Mouse (Mus musculus) forebrain, embryonic 16.5 days (tissue): Measurements from ENCODE around the gene Dmrt1. TPM values are rescaled to one million over a fixed set of nuclear protein-coding genes. Genes with fewer than 3 reads are reported as not detected.
A peak's percentile ranks its signal among the peaks of the same experiment; 100 is the strongest.

Experiments
- ATAC-seq: fragments of 200-750 bp; cut with Nextera tagmentation; 2 replicates; pipeline ENCODE4 v1.8.0; 2017; ENCODE audit warnings: mild to moderate bottlenecking, moderate library complexity
- H3K27ac ChIP-seq: fragments of 300-500 bp; sonication (generic); 2 replicates; pipeline ENCODE4 v1.5.1; 2014; ENCODE audit warnings: low read length, control low read depth
- H3K27me3 ChIP-seq: fragments of 300-500 bp; sonication (generic); replicated peaks from 2 replicates; pipeline ENCODE4 v1.6.1; 2014; ENCODE audit warnings: low read length; ENCODE audit not compliant: control insufficient read depth, insufficient read depth
- H3K36me3 ChIP-seq: fragments of 300-500 bp; sonication (generic); 2 replicates; pipeline ENCODE4 v1.6.1; 2014; ENCODE audit not compliant: control insufficient read depth, insufficient read depth
- H3K4me1 ChIP-seq: fragments of 300-500 bp; sonication (generic); replicated peaks from 2 replicates; pipeline ENCODE4 v1.6.1; 2014; ENCODE audit warnings: low read length; ENCODE audit not compliant: control insufficient read depth, insufficient read depth
- H3K4me2 ChIP-seq: fragments of 300-500 bp; sonication (generic); 2 replicates; pipeline ENCODE4 v1.6.1; 2014; ENCODE audit warnings: mild to moderate bottlenecking, low read length, control low read depth
- H3K4me3 ChIP-seq: fragments of 300-500 bp; sonication (generic); replicated peaks from 2 replicates; pipeline ENCODE4 v1.5.1; 2014; ENCODE audit warnings: mild to moderate bottlenecking, low read length, control low read depth
- H3K9ac ChIP-seq: fragments of 300-500 bp; sonication (generic); replicated peaks from 2 replicates; pipeline ENCODE4 v1.6.1; 2014; ENCODE audit warnings: low read depth, low read length, control low read depth
- H3K9me3 ChIP-seq: fragments of 300-500 bp; sonication (generic); 2 replicates; pipeline ENCODE4 v1.6.1; 2016; ENCODE audit warnings: low read length; ENCODE audit not compliant: control insufficient read depth
- WGBS: fragments of 180-500 bp; shearing (Covaris S2); extraction: QIAGEN DNeasy Blood & Tissue Kit; methylation state at CpG from one replicate; pipeline ENCODE4 v1.1.7; 2014; 5-methylcytosine and 5-hydroxymethylcytosine counted together
- polyA plus RNA-seq: library from polyadenylated mRNA; unstranded; fragments of >200 nt; fragmentation: Nextera tagmentation; extraction: Ambion mirVana; gene quantifications from 2 replicates; pipeline ENCODE4 v1.2.1, GENCODE M21; 2015

The Dmrt1 gene
- polyA plus RNA-seq, 1 experiment from 2014 or later = not detected

- H3K27ac ChIP-seq = no peak overlapping the region
- WGBS = 32% methylated on average over 2 of the region's 2 CpGs
- no peaks in the 10 kb centered on the region for H3K4me1 ChIP-seq
- H3K36me3 ChIP-seq = no peaks in the 10 kb centered on the region
- H3K4me3 ChIP-seq = no peak overlapping the region
- H3K4me2 ChIP-seq = no peak overlapping the region
- no peaks in the 10 kb centered on the region for H3K27me3 ChIP-seq
- H3K9me3 ChIP-seq = no peaks in the 10 kb centered on the region
- H3K9ac ChIP-seq = no peak overlapping the region
- no peak for ATAC-seq
These were observed 15.9 kb upstream of the Dmrt1 start for GRCm38 (mm10) chr19:25489546-25489945.

- Histone ChIP-seq H3K9me3 (no peaks in the 10 kb centered on the region), H3K36me3 (no peaks in the 10 kb centered on the region), H3K4me2 (no peak overlapping the region), H3K4me1 (no peaks in the 10 kb centered on the region), H3K9ac (no peak overlapping the region), H3K27ac (no peak overlapping the region), H3K27me3 (0 out of 2 replicates have a peak, but pooled peaks cover 2% of the 10 kb centered on the region), H3K4me3 (no peak overlapping the region)
- ATAC-seq = no peak
- WGBS = 67% methylated on average over 6 of the region's 6 CpGs
These were observed 8.0 kb upstream of the Dmrt1 start for GRCm38 (mm10) chr19:25497434-25497833.

GRCm38 (mm10) chr19:25504878-25505277, 540 bp upstream of the Dmrt1 start:
- ATAC-seq = no peak
- 38% methylated on average over 10 of the region's 10 CpGs for WGBS
- H3K27me3 ChIP-seq = peaks cover 51% of the 10 kb centered on the region

GRCm38 (mm10) chr19:25506616-25507015, 1.2 kb downstream of the Dmrt1 start:
- ATAC-seq = no peak
- 1% methylated on average over 23 of the region's 23 CpGs for WGBS
- Histone ChIP-seq H3K9ac (no peak overlapping the region), H3K36me3 (no peaks in the 10 kb centered on the region), H3K4me3 (peak overlapping the region; percentile 31), H3K27me3 (peaks cover 49% of the 10 kb centered on the region), H3K4me2 (peak overlapping the region; percentile 51), H3K4me1 (peaks cover 16% of the 10 kb centered on the region), H3K27ac (no peak overlapping the region), H3K9me3 (no peaks in the 10 kb centered on the region)

More at GRCm38 (mm10) chr19:25504878-25505277, 540 bp upstream of the Dmrt1 start:
- no peaks in the 10 kb centered on the region for H3K36me3 ChIP-seq
- H3K27ac ChIP-seq = no peak overlapping the region
- H3K4me1 ChIP-seq = peaks cover 16% of the 10 kb centered on the region
- no peak overlapping the region for H3K9ac ChIP-seq
- no peak overlapping the region for H3K4me3 ChIP-seq
- H3K9me3 ChIP-seq = no peaks in the 10 kb centered on the region
- H3K4me2 ChIP-seq = no peak overlapping the region

GRCm38 (mm10) chr19:25514986-25515530, 9.6 kb downstream of the Dmrt1 start:
- Histone ChIP-seq H3K4me1 (no peaks in the 10 kb centered on the region), H3K27me3 (no peaks in the 10 kb centered on the region; the same call in 1 of the 2 replicates), H3K27ac (no peak overlapping the region), H3K4me2 (no peak overlapping the region), H3K4me3 (no peak overlapping the region), H3K9ac (no peak overlapping the region), H3K36me3 (no peaks in the 10 kb centered on the region), H3K9me3 (no peaks in the 10 kb centered on the region)
- WGBS = 28% methylated on average over 12 of the region's 12 CpGs
- ATAC-seq = no peak

- Histone ChIP-seq H3K4me3 (no peak overlapping the region), H3K27ac (no peak overlapping the region), H3K4me1 (no peaks in the 10 kb centered on the region), H3K27me3 (no peaks in the 10 kb centered on the region), H3K9me3 (no peaks in the 10 kb centered on the region), H3K4me2 (no peak overlapping the region), H3K9ac (no peak overlapping the region), H3K36me3 (no peaks in the 10 kb centered on the region)
- 68% methylated on average over 6 of the region's 6 CpGs for WGBS
- no peak for ATAC-seq
These were observed 18.7 kb downstream of the Dmrt1 start for GRCm38 (mm10) chr19:25524156-25524555.

- no peaks in the 10 kb centered on the region for H3K9me3 ChIP-seq
- H3K4me1 ChIP-seq = no peaks in the 10 kb centered on the region
- no peak overlapping the region for H3K4me3 ChIP-seq
- 90% methylated on average over 20 of the region's 20 CpGs for WGBS
- ATAC-seq = no peak
- no peaks in the 10 kb centered on the region for H3K27me3 ChIP-seq
- H3K9ac ChIP-seq = no peak overlapping the region
- no peaks in the 10 kb centered on the region for H3K36me3 ChIP-seq
- H3K4me2 ChIP-seq = no peak overlapping the region
- no peak overlapping the region for H3K27ac ChIP-seq
These were observed 20.3 kb downstream of the Dmrt1 start for GRCm38 (mm10) chr19:25525726-25526125.

GRCm38 (mm10) chr19:25529673-25530072, 24.3 kb downstream of the Dmrt1 start:
- 42% methylated on average over 12 of the region's 12 CpGs for WGBS
- Histone ChIP-seq H3K4me1 (no peaks in the 10 kb centered on the region), H3K36me3 (no peaks in the 10 kb centered on the region), H3K4me3 (no peak overlapping the region), H3K9ac (no peak overlapping the region), H3K27me3 (no peaks in the 10 kb centered on the region), H3K4me2 (no peak overlapping the region), H3K27ac (no peak overlapping the region), H3K9me3 (peaks cover 3% of the 10 kb centered on the region; the same call in 1 of the 2 replicates)
- ATAC-seq = no peak

GRCm38 (mm10) chr19:25545714-25546340, 40.4 kb downstream of the Dmrt1 start:
- Histone ChIP-seq H3K4me1 (no peaks in the 10 kb centered on the region), H3K9me3 (no peaks in the 10 kb centered on the region), H3K27ac (no peak overlapping the region), H3K4me2 (no peak overlapping the region), H3K9ac (no peak overlapping the region), H3K36me3 (no peaks in the 10 kb centered on the region), H3K27me3 (no peaks in the 10 kb centered on the region), H3K4me3 (no peak overlapping the region)
- ATAC-seq = peak; percentile 75
- 34% methylated on average over 13 of the region's 13 CpGs for WGBS
